Mouse (Mus musculus) brain, embryonic 14.5 days (tissue): ENCODE measurements around the gene Pde4d.

Source experiments
- CTCF ChIP-seq: fragments of 200-500 bp; IDR thresholded peaks from 2 replicates; pipeline ENCODE4 v1.5.1; 2012; ENCODE audit warnings: inconsistent platforms, mild to moderate bottlenecking, moderate library complexity, borderline replicate concordance; ENCODE audit not compliant: insufficient read depth, insufficient read length; ENCODE audit errors: extremely low read depth
- POLR2A ChIP-seq: fragments of 200-500 bp; IDR thresholded peaks from 2 replicates; pipeline ENCODE4 v1.6.1; 2012; ENCODE audit warnings: mild to moderate bottlenecking, inconsistent platforms, borderline replicate concordance; ENCODE audit not compliant: poor library complexity, insufficient read depth, insufficient read length, severe bottlenecking; ENCODE audit errors: extremely low read depth

- no peak for TF ChIP-seq POLR2A
- TF ChIP-seq CTCF: no peak
Observed at GRCm38 (mm10) chr13:108836314-108836713, 386.6 kb downstream of the Pde4d start.
